Mouse (Mus musculus) megakaryocyte progenitor cell, adult 5-6 weeks (primary cell): ENCODE measurements around the gene Zkscan2. TPM values are rescaled to one million over a fixed set of nuclear protein-coding genes. Genes with fewer than 3 reads are reported as not detected.

Experiments
- ATAC-seq: replicated peaks from 2 replicates; pipeline ENCODE4 v1.8.0; 2016; ENCODE audit warnings: mild to moderate bottlenecking, moderate TSS enrichment, inconsistent platforms; ENCODE audit not compliant: poor library complexity
- total RNA-seq, 2 experiments: library from RNA; stranded (forward) in 1 of 2; stranded (reverse) in 1 of 2; fragments of 157-497, 149-512 nt in 1 of 2; fragments of 200-1000 nt in 1 of 2; gene quantifications; 2 replicates each; pipeline versions ENCODE4 v1.2.3 to v1.2.4; 2015 to 2017

Gene Zkscan2
- 0.07 TPM in 1 of 2 replicates, not detected in the other for total RNA-seq (2015)
- total RNA-seq (2017) = not detected in 2 replicates

DNA sequence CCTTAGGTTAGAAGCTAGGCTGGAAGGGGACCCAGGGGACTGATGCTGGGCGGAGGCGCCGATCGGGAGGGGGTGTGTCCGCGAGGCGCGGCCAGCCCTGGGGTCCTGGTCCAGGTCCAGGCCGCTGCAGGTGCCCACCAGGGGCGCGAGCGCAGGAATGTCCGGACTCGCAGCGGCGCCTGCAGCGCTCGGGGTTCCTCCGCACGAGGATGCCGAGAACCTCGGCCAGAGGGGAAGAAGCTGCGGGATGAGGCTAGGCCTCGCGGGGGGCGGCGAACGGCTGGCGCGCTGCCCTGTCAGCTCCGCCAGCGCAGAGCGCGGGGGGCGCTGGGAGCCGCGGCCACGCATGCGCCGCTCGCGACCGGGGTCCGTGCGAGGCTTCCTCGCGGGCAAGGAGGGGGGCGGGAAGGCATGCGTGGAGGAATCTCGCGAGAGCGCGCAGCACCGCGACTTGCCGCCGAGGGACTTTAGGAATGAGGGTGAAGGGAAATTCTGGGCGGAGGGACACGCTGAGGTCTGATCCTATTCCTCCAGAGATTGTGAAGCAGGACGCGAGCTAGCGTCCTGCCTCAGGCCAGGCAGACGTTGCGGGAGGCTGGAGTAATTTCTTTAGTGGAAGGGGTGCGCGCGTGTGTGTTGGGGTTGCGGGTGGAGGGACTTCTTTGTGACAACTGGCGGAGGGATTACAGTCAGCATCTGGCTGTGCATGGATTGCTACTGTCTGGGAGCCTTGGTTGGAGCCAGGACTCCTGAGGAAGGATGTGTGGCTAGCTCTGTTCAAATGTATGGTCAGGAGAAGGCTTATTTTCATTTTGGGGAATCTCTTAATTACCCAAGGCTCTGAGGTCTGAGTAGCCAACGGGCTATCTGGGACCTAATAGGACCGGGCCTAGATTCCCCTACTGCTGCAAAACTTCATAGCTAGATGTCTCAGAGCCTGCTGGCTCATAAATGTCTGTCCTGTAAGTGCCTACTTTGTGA, at the start of gene Zkscan2:
Gene Zkscan2, minus strand, starts transcription at position 211 of the 981 bp plus-strand sequence.
- ATAC-seq = peak; percentile 65

- no peak for ATAC-seq
Observed at GRCm38 (mm10) chr7:123529190-123529589, 28.9 kb upstream of the Zkscan2 start.

- no peak for ATAC-seq
Observed at GRCm38 (mm10) chr7:123525761-123526160, 25.5 kb upstream of the Zkscan2 start.

GRCm38 (mm10) chr7:123524218-123524861, 24.1 kb upstream of the Zkscan2 start:
- peak; percentile 86 for ATAC-seq

GRCm38 (mm10) chr7:123507946-123508345, 7.7 kb upstream of the Zkscan2 start:
- no peak for ATAC-seq

- peak; percentile 52; the same call in 1 of the 2 replicates for ATAC-seq
Observed at GRCm38 (mm10) chr7:123503358-123503757, 3.1 kb upstream of the Zkscan2 start.

GRCm38 (mm10) chr7:123499481-123500238, 589 bp downstream of the Zkscan2 start:
- no peak for ATAC-seq

DNA sequence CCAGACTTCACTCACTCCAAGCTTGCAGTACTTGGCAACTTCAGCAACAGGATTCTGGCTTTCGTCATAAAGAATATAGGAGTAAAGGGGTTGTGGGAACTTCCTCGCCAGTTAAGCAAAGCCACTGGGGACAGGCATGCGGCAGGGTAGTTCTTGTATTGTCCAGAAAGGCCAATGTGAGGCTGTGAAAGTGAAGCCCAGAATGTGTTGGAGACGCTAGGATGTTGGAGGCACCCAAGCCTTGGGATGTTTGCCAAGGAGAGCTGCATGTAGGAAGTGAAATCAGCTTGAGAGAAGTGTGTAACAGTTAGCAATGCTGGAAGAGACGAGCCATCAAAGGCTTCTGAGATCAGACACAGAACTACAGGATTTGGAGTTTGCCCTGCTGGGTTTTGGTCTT, 12.5 kb downstream of the Zkscan2 start:
- ATAC-seq = no peak

DNA sequence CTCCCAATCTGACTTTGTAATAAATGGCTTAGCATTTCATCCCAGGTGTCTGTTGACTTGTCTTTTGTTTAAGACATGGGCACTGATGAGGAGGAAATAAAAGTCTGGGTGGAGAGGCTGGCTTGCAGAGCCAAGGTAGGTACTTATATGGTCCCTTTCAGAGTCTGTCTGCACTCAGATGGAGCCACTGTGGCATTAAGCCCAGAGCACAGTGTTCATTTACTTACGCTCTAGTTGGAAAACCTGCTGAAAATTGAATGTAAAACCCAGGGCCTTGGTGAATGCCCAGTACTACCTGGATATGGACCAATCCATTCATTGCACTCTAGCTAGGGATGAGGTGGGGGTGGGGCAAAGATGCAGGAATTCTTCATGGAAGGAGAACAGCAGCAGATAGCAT, 32.3 kb downstream of the Zkscan2 start:
- no peak for ATAC-seq

- peak; percentile 66 for ATAC-seq
Observed at GRCm38 (mm10) chr7:123465692-123466387, 34.4 kb downstream of the Zkscan2 start.

DNA sequence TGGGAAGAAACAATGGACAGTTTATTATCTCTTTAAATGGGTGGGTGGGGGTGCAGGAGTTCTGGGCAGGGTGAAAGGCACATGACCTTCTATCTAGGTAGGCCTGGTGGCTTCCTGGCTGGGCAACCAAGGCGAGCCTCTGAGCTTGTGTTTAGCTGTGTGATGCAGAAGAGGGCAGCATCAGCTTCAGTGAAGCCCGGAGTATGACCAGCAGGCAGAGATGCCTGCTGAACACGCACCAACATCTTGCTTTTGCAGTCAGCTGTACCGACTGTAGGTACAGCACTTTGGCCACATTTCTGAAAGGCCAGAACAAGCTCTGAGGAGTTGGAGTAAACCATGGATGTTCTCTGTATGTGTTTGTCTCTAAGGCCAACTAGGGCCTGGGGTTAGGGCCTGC, 36.7 kb downstream of the Zkscan2 start:
- no peak for ATAC-seq

DNA sequence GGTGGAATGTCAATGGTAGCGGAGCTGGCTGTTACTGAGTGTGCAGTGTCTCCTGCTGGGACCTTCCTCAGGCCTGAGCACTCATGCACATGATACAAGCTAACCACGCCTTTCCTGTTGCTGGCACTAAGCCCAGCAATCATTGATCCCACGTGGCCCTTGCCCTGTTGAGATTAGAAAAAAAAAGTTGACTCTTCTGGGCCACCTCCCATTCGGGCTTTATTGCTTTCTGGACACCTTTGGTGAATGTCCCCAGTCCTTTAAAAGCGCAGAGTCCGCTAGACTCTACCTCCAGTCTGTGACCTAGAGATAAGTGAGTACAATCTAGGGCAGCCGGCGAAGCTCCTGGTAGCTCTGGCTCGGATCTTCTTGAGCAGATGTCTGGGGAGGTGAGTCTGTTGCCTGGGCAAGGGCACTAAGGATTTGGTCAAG, 38.2 kb downstream of the Zkscan2 start, which contains the start of gene Aqp8:
Gene Aqp8, plus strand, starts transcription at position 222 of the 432 bp plus-strand sequence.
- peak; percentile 78 for ATAC-seq

- no peak for ATAC-seq
Observed at GRCm38 (mm10) chr7:123461316-123461715, 38.9 kb downstream of the Zkscan2 start.

DNA sequence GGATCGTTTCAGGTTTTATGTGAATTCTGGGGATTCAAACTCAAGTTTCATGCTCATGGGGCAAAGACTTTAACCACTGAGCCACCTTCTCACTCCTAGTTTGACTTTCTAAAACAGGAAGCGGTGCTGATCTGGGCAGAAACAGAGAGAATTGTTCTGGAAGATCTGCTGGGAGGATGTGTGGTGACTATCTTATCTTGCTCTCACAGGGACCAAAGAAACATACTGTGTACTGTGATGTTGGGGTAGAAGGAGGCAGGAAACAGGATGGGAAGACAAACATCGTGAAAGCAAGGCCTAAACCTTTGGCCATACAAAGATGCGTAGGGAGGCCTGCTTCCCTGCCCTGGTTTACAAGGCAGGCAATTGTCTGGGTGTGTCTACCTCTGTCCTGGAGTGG, 41.0 kb downstream of the Zkscan2 start:
- peak; percentile 47 for ATAC-seq

DNA sequence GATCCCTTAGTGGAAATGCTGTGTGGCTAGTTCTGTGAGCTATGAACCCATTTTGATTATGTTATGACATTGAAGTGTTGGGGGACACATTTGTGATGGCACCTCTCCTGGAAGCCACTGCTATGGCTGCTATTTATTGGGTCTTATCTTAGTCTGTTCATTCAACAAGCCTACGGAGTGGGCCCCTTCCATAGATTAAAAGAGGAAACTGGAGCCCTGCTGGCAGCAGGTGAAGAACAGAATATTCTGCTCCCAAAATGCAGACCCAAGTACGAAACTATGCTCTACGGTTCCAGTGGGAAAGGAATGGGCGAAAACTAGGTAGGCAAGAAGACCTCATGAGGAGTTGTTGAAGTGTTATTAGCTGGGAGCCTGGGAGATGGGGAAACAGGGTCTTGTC, 41.9 kb downstream of the Zkscan2 start:
- no peak for ATAC-seq

DNA sequence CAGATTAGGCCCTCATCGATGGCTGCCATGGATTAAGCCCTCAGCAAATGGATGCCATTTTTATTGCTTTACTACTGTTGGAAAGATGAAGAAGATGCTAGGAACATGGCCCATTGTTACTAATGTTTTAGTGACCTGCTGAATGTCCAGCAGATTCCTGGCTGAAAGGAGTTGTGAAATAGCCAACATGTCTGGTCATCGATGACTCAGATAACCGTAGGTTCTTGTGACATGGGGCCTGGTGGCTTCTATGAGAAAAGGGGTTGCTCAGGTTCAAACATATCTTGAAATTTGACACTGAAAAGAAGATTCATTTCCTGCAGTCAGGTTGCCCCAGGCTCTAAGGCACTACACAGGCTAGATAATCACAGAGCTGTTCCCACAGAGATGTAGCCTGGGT, 45.2 kb downstream of the Zkscan2 start:
- no peak for ATAC-seq

GRCm38 (mm10) chr7:123453066-123453465, 47.2 kb downstream of the Zkscan2 start:
- ATAC-seq = no peak

- no peak for ATAC-seq
Observed at GRCm38 (mm10) chr7:123452551-123452950, 47.7 kb downstream of the Zkscan2 start.

GRCm38 (mm10) chr7:123450515-123450914, 49.7 kb downstream of the Zkscan2 start:
- no peak for ATAC-seq

GRCm38 (mm10) chr7:123449676-123450075, 50.6 kb downstream of the Zkscan2 start:
- ATAC-seq = no peak
